Mouse (Mus musculus) liver, adult 2 months (tissue): ENCODE measurements around the gene Ackr2. TPM values are rescaled to one million over a fixed set of nuclear protein-coding genes. Genes with fewer than 3 reads are reported as not detected.

ENCODE experiments used
- DNase-seq: peaks from one replicate; pipeline ENCODE4 v3.0.0-alpha.2; 2011; ENCODE audit warnings: low read depth, low spot score; ENCODE audit errors: extremely low read depth
- H3K27ac ChIP-seq: fragments of 200-500 bp; replicated peaks from 2 replicates; pipeline ENCODE4 v1.5.1; 2012; ENCODE audit warnings: low read depth, mild to moderate bottlenecking, control low read depth, inconsistent platforms, low read length; ENCODE audit not compliant: insufficient read depth
- H3K27me3 ChIP-seq: fragments of 200-500 bp; 2 replicates; pipeline ENCODE4 v1.6.1; 2012; ENCODE audit warnings: mild to moderate bottlenecking, moderate library complexity, low read length, inconsistent platforms; ENCODE audit not compliant: control insufficient read depth, insufficient read depth
- H3K36me3 ChIP-seq: fragments of 200-500 bp; 2 replicates; pipeline ENCODE4 v1.6.1; 2012; ENCODE audit warnings: low read length, inconsistent platforms; ENCODE audit not compliant: control insufficient read depth, insufficient read depth
- H3K4me1 ChIP-seq: fragments of 200-500 bp; 2 replicates; pipeline ENCODE4 v1.6.1; 2011; ENCODE audit warnings: low read length; ENCODE audit not compliant: control insufficient read depth, insufficient read depth
- H3K4me3 ChIP-seq: fragments of 200-500 bp; 2 replicates; pipeline ENCODE4 v1.5.1; 2011; ENCODE audit warnings: low read depth, mild to moderate bottlenecking, control low read depth, low read length, moderate library complexity; ENCODE audit not compliant: insufficient read depth
- H3K79me2 ChIP-seq: fragments of 200-500 bp; 2 replicates; pipeline ENCODE4 v1.6.1; 2012; ENCODE audit warnings: inconsistent platforms, mild to moderate bottlenecking, low read length, moderate library complexity; ENCODE audit not compliant: control insufficient read depth, insufficient read depth
- H3K9ac ChIP-seq: fragments of 200-500 bp; 2 replicates; pipeline ENCODE4 v1.6.1; 2012; ENCODE audit warnings: low read depth, mild to moderate bottlenecking, control low read depth, inconsistent platforms, low read length
- CTCF ChIP-seq: fragments of 200-500 bp; IDR thresholded peaks from 2 replicates; pipeline ENCODE4 v1.5.1; 2011; ENCODE audit warnings: low read depth, low read length, control low read depth
- POLR2A ChIP-seq: fragments of 200-500 bp; IDR thresholded peaks from 2 replicates; pipeline ENCODE4 v1.6.1; 2011; ENCODE audit warnings: low read length, control low read depth; ENCODE audit not compliant: insufficient read depth; ENCODE audit errors: extremely low read depth
- WGBS: fragments of 180-500 bp; shearing (Covaris S2); methylation state at CpG from one replicate; pipeline ENCODE4 v1.1.7; 2018; 5-methylcytosine and 5-hydroxymethylcytosine counted together
- polyA plus RNA-seq: library from polyadenylated mRNA; depleted of rRNA; stranded (reverse); fragments of >200 nt; gene quantifications from 2 replicates; pipeline ENCODE4 v1.2.3, GENCODE M21; 2012
- total RNA-seq: library from RNA; depleted of rRNA; stranded (reverse); fragments of >200 nt; gene quantifications from 2 replicates; pipeline ENCODE4 v1.2.3, GENCODE M21; 2014

The Ackr2 gene
- total and polyA plus RNA-seq, 2 experiments = 2.3 to 2.4 TPM

- Histone ChIP-seq H3K4me1 (peaks cover 17% of the 10 kb centered on the region), H3K79me2 (no peaks in the 10 kb centered on the region), H3K4me3 (no peak overlapping the region), H3K36me3 (no peaks in the 10 kb centered on the region), H3K27ac (no peak overlapping the region), H3K27me3 (no peaks in the 10 kb centered on the region), H3K9ac (no peak overlapping the region)
- DNase-seq = no peak
- WGBS = 92% methylated on average over 7 of the region's 7 CpGs
- TF ChIP-seq POLR2A (no peak), CTCF (no peak)
Observed at GRCm38 (mm10) chr9:121894447-121894846, 3.7 kb upstream of the Ackr2 start.

- H3K79me2 ChIP-seq = no peaks in the 10 kb centered on the region
- no peak for DNase-seq
- no peaks in the 10 kb centered on the region for H3K36me3 ChIP-seq
- H3K27ac ChIP-seq = no peak overlapping the region
- TF ChIP-seq CTCF (no peak), POLR2A (no peak)
- H3K9ac ChIP-seq = no peak overlapping the region
- no peak overlapping the region for H3K4me3 ChIP-seq
- H3K4me1 ChIP-seq = peaks cover 11% of the 10 kb centered on the region
- H3K27me3 ChIP-seq = no peaks in the 10 kb centered on the region
- WGBS = 84% methylated on average over 7 of the region's 7 CpGs
Observed at GRCm38 (mm10) chr9:121895392-121895993, 2.7 kb upstream of the Ackr2 start.

GRCm38 (mm10) chr9:121896820-121897219, 1.3 kb upstream of the Ackr2 start:
- WGBS = 91% methylated on average over 4 of the region's 4 CpGs
- Histone ChIP-seq H3K4me1 (peaks cover 6% of the 10 kb centered on the region), H3K27ac (no peak overlapping the region), H3K36me3 (no peaks in the 10 kb centered on the region), H3K27me3 (no peaks in the 10 kb centered on the region), H3K4me3 (no peak overlapping the region), H3K79me2 (no peaks in the 10 kb centered on the region), H3K9ac (no peak overlapping the region)
- TF ChIP-seq POLR2A = no peak
- no peak for TF ChIP-seq CTCF
- DNase-seq = no peak

GRCm38 (mm10) chr9:121899306-121899705, 1.2 kb downstream of the Ackr2 start:
- Histone ChIP-seq H3K79me2 (no peaks in the 10 kb centered on the region), H3K36me3 (no peaks in the 10 kb centered on the region), H3K4me3 (no peak overlapping the region), H3K27me3 (no peaks in the 10 kb centered on the region), H3K9ac (no peak overlapping the region), H3K4me1 (peaks cover 24% of the 10 kb centered on the region), H3K27ac (no peak overlapping the region)
- no peak for TF ChIP-seq CTCF
- no peak for TF ChIP-seq POLR2A
- 75% methylated on average over 6 of the region's 6 CpGs for WGBS
- no peak for DNase-seq

- no peak overlapping the region for H3K27ac ChIP-seq
- no peak overlapping the region for H3K4me3 ChIP-seq
- TF ChIP-seq CTCF = no peak
- TF ChIP-seq POLR2A = no peak
- H3K9ac ChIP-seq = no peak overlapping the region
- H3K4me1 ChIP-seq = peaks cover 29% of the 10 kb centered on the region
- no peak for DNase-seq
- H3K27me3 ChIP-seq = no peaks in the 10 kb centered on the region
- WGBS = 80% methylated on average over 5 of the region's 5 CpGs
- no peaks in the 10 kb centered on the region for H3K79me2 ChIP-seq
- no peaks in the 10 kb centered on the region for H3K36me3 ChIP-seq
Observed at GRCm38 (mm10) chr9:121900282-121900855, 2.2 kb downstream of the Ackr2 start.

GRCm38 (mm10) chr9:121901710-121902700, 3.9 kb downstream of the Ackr2 start:
- TF ChIP-seq CTCF (peak; percentile 45), POLR2A (no peak)
- H3K4me3 ChIP-seq = no peak overlapping the region
- H3K27ac ChIP-seq = peak overlapping the region; percentile 97
- peaks cover 39% of the 10 kb centered on the region for H3K4me1 ChIP-seq
- peak; percentile 98 for DNase-seq
- no peaks in the 10 kb centered on the region for H3K36me3 ChIP-seq
- no peaks in the 10 kb centered on the region for H3K27me3 ChIP-seq
- H3K9ac ChIP-seq = peak overlapping the region; percentile 78
- WGBS = 45% methylated on average over 5 of the region's 5 CpGs
- H3K79me2 ChIP-seq = no peaks in the 10 kb centered on the region
